Mouse (Mus musculus): ENCODE data around the gene AI182371. TPM values are rescaled to one million over a fixed set of nuclear protein-coding genes. Genes with fewer than 3 reads are reported as not detected.

The AI182371 gene
- polyA plus RNA-seq, 1 experiment from 2014 or later: not detected

Other genes starting within 250 kb of the AI182371 start
- not detected in 2 replicates for gene Cutal, start 227.1 kb downstream of the AI182371 start, polyA plus RNA-seq (2014; fragmentation: Nextera tagmentation; extraction: Ambion mirVana)
- 118 TPM in 2 replicates for gene Psmd5, start 226.6 kb downstream of the AI182371 start, polyA plus RNA-seq (2014; fragmentation: Nextera tagmentation; extraction: Ambion mirVana)
- 1.7 and 2.3 TPM in 2 replicates for gene Phf19, start 187.5 kb downstream of the AI182371 start, polyA plus RNA-seq (2014; fragmentation: Nextera tagmentation; extraction: Ambion mirVana)
- 0.28 and 0.40 TPM in 2 replicates for gene Traf1, start 139.8 kb downstream of the AI182371 start, polyA plus RNA-seq (2014; fragmentation: Nextera tagmentation; extraction: Ambion mirVana)
- gene Hc, start 40.1 kb downstream of the AI182371 start, polyA plus RNA-seq (2014; fragmentation: Nextera tagmentation; extraction: Ambion mirVana): 0.18 and 0.60 TPM in 2 replicates
- gene Cntrl, start 7.9 kb upstream of the AI182371 start, polyA plus RNA-seq (2014; fragmentation: Nextera tagmentation; extraction: Ambion mirVana): 33.0 and 38.6 TPM in 2 replicates
- 297 and 327 TPM in 2 replicates for gene Rab14, start 99.6 kb upstream of the AI182371 start, polyA plus RNA-seq (2014; fragmentation: Nextera tagmentation; extraction: Ambion mirVana)
- 39.9 and 40.2 TPM in 2 replicates for gene Gsn, start 154.8 kb upstream of the AI182371 start, polyA plus RNA-seq (2014; fragmentation: Nextera tagmentation; extraction: Ambion mirVana)
- 12.6 and 14.5 TPM in 2 replicates for gene Stom, start 235.4 kb upstream of the AI182371 start, polyA plus RNA-seq (2014; fragmentation: Nextera tagmentation; extraction: Ambion mirVana)